Mouse (Mus musculus) midbrain, postnatal 0 days (tissue): ENCODE measurements around the gene Nod2. TPM values are rescaled to one million over a fixed set of nuclear protein-coding genes. Genes with fewer than 3 reads are reported as not detected.

Source experiments
- ATAC-seq: fragments of 200-750 bp; cut with Nextera tagmentation; 2 replicates; pipeline ENCODE4 v1.8.0; 2017; ENCODE audit warnings: moderate number of reproducible peaks, mild to moderate bottlenecking, moderate TSS enrichment, moderate library complexity; ENCODE audit not compliant: low FRiP score
- DNase-seq: peaks from one replicate; pipeline ENCODE4 v3.0.0-alpha.2; 2015; ENCODE audit warnings: low spot score
- H3K27ac ChIP-seq: fragments of 300-500 bp; sonication (generic); 2 replicates; pipeline ENCODE4 v1.5.1; 2014; ENCODE audit warnings: low read depth, mild to moderate bottlenecking, low read length, mixed read lengths
- H3K27me3 ChIP-seq: fragments of 300-500 bp; sonication (generic); 2 replicates; pipeline ENCODE4 v1.6.1; 2014; ENCODE audit warnings: low read length, control low read depth, mixed read lengths; ENCODE audit not compliant: insufficient read depth
- H3K36me3 ChIP-seq: fragments of 300-500 bp; sonication (generic); 2 replicates; pipeline ENCODE4 v1.6.1; 2014; ENCODE audit warnings: low read length, control low read depth, mixed read lengths; ENCODE audit not compliant: insufficient read depth
- H3K4me1 ChIP-seq: fragments of 300-500 bp; sonication (generic); 2 replicates; pipeline ENCODE4 v1.6.1; 2014; ENCODE audit warnings: mild to moderate bottlenecking, control low read depth, antibody characterized with exemption, low read length, mixed read lengths; ENCODE audit not compliant: insufficient read depth
- H3K4me2 ChIP-seq: fragments of 300-500 bp; sonication (generic); 2 replicates; pipeline ENCODE4 v1.6.1; 2014; ENCODE audit warnings: low read depth, mild to moderate bottlenecking, low read length, mixed read lengths; ENCODE audit not compliant: poor library complexity, severe bottlenecking
- H3K4me3 ChIP-seq: fragments of 300-500 bp; sonication (generic); 2 replicates; pipeline ENCODE4 v1.5.1; 2014; ENCODE audit warnings: low read depth, mild to moderate bottlenecking, low read length, moderate library complexity
- H3K9ac ChIP-seq: fragments of 300-500 bp; sonication (generic); replicated peaks from 2 replicates; pipeline ENCODE4 v1.6.1; 2014; ENCODE audit warnings: mild to moderate bottlenecking, low read length, moderate library complexity, mixed read lengths; ENCODE audit not compliant: poor library complexity, severe bottlenecking
- H3K9me3 ChIP-seq: fragments of 300-500 bp; sonication (generic); 2 replicates; pipeline ENCODE4 v1.6.1; 2016; ENCODE audit warnings: low read length, control low read depth
- CTCF ChIP-seq: IDR thresholded peaks from 2 replicates; pipeline ENCODE4 v1.5.1; 2016; ENCODE audit warnings: antibody characterized with exemption, mild to moderate bottlenecking
- WGBS: fragments of 180-500 bp; shearing (Covaris S2); extraction: QIAGEN DNeasy Blood & Tissue Kit; methylation state at CpG from one replicate; pipeline ENCODE4 v1.1.7; 2014; 5-methylcytosine and 5-hydroxymethylcytosine counted together
- polyA plus RNA-seq: library from polyadenylated mRNA; unstranded; fragments of >200 nt; fragmentation: Nextera tagmentation; extraction: Ambion mirVana; gene quantifications from 2 replicates; pipeline ENCODE4 v1.2.1, GENCODE M21; 2015
- total RNA-seq: library from RNA; depleted of rRNA; stranded (reverse); fragments of >200 nt; gene quantifications from 2 replicates; pipeline ENCODE4 v1.2.3, GENCODE M21; 2014; rRNA removed

The Nod2 gene
- total RNA-seq (0.57 and 0.88 TPM in 2 replicates), polyA plus RNA-seq (0.17 and 0.18 TPM in 2 replicates)

- ATAC-seq (0 out of 2 replicates have a peak, but pooled peaks have one; percentile 16), DNase-seq (peak; percentile 22)
- H3K4me1 ChIP-seq, result 0 out of 2 replicates have a peak, but pooled peaks cover 2% of the 10 kb centered on the region
- 9% methylated on average over 33 of the region's 33 CpGs for WGBS
- H3K9me3 ChIP-seq, result no peaks in the 10 kb centered on the region
- H3K27ac ChIP-seq, result no peak within 1 kb of the TSS
- H3K4me2 ChIP-seq, result peak within 1 kb of the TSS; percentile 56
- TF ChIP-seq CTCF, result no peak
- peak within 1 kb of the TSS; percentile 28 for H3K4me3 ChIP-seq
- peak within 1 kb of the TSS; percentile 29; the same call in 1 of the 2 replicates for H3K9ac ChIP-seq
- H3K27me3 ChIP-seq, result no peaks in the 10 kb centered on the region
- no peaks in the 10 kb centered on the region for H3K36me3 ChIP-seq
Observed at GRCm38 (mm10) chr8:88646837-88647778, at the start of gene Nod2. Gene Nod2 (plus strand): TSS chr8:88647315.

GRCm38 (mm10) chr8:88598578-88598977 lies 48.5 kb upstream of the Nod2 start:
- no peak overlapping the region for H3K9ac ChIP-seq
- 66% methylated on average over 5 of the region's 5 CpGs for WGBS

GRCm38 (mm10) chr8:88599491-88599890 lies 47.6 kb upstream of the Nod2 start:
- no peak overlapping the region for H3K9ac ChIP-seq
- no peak for ATAC-seq
- no peaks in the 10 kb centered on the region for H3K36me3 ChIP-seq
- no peak overlapping the region for H3K4me3 ChIP-seq
- H3K4me1 ChIP-seq, result peaks cover 5% of the 10 kb centered on the region
- no peak for DNase-seq
- H3K9me3 ChIP-seq, result no peaks in the 10 kb centered on the region
- no peak overlapping the region for H3K27ac ChIP-seq
- no peaks in the 10 kb centered on the region for H3K27me3 ChIP-seq
- TF ChIP-seq CTCF, result no peak
- H3K4me2 ChIP-seq, result no peak overlapping the region
- 81% methylated on average over 7 of the region's 7 CpGs for WGBS

More at GRCm38 (mm10) chr8:88598578-88598977, 48.5 kb upstream of the Nod2 start:
- no peak overlapping the region for H3K4me2 ChIP-seq
- no peak overlapping the region for H3K4me3 ChIP-seq
- H3K4me1 ChIP-seq, result no peaks in the 10 kb centered on the region
- H3K9me3 ChIP-seq, result no peaks in the 10 kb centered on the region
- no peak for TF ChIP-seq CTCF
- no peaks in the 10 kb centered on the region for H3K27me3 ChIP-seq
- ATAC-seq (no peak), DNase-seq (no peak)
- H3K36me3 ChIP-seq, result no peaks in the 10 kb centered on the region
- no peak overlapping the region for H3K27ac ChIP-seq

GRCm38 (mm10) chr8:88603446-88603989 lies 43.6 kb upstream of the Nod2 start:
- no peak for ATAC-seq

GRCm38 (mm10) chr8:88604065-88605038 lies 42.8 kb upstream of the Nod2 start:
- no peak overlapping the region for H3K27ac ChIP-seq
- peak; percentile 84 for ATAC-seq
- TF ChIP-seq CTCF, result no peak
- no peaks in the 10 kb centered on the region for H3K9me3 ChIP-seq
- H3K36me3 ChIP-seq, result no peaks in the 10 kb centered on the region
- peak; percentile 90 for DNase-seq
- no peaks in the 10 kb centered on the region for H3K27me3 ChIP-seq
- H3K4me3 ChIP-seq, result peak overlapping the region; percentile 25
- H3K4me1 ChIP-seq, result peaks cover 8% of the 10 kb centered on the region
- peak overlapping the region; percentile 61 for H3K4me2 ChIP-seq
- 5% methylated on average over 20 of the region's 20 CpGs for WGBS
- H3K9ac ChIP-seq, result no peak overlapping the region; the same call in 1 of the 2 replicates

More at GRCm38 (mm10) chr8:88603446-88603989, 43.6 kb upstream of the Nod2 start:
- no peak for TF ChIP-seq CTCF
- peak overlapping the region; percentile 61 for H3K4me2 ChIP-seq
- no peak overlapping the region for H3K27ac ChIP-seq
- peak overlapping the region; percentile 25; the same call in 1 of the 2 replicates for H3K4me3 ChIP-seq
- H3K4me1 ChIP-seq, result peaks cover 8% of the 10 kb centered on the region
- no peaks in the 10 kb centered on the region for H3K36me3 ChIP-seq
- H3K27me3 ChIP-seq, result no peaks in the 10 kb centered on the region
- WGBS, result 6% methylated on average over 10 of the region's 10 CpGs
- H3K9me3 ChIP-seq, result no peaks in the 10 kb centered on the region
- no peak overlapping the region; the same call in 1 of the 2 replicates for H3K9ac ChIP-seq
- peak; percentile 61 for DNase-seq
